Mouse (Mus musculus) spleen, postnatal 4 days (tissue): Measurements from ENCODE around the gene Scgb1a1.
"Not testable (repeated sequence)": the region's sequence is repeated elsewhere in the genome, so short reads cannot be mapped to it uniquely, and the experiment has no call there.

Source experiments
- DNase-seq, 2 experiments: peaks; one replicate each; pipeline ENCODE4 v3.0.0; 2022; ENCODE audit warnings: low spot score in 2 of 2

Gene Scgb1a1

DNA sequence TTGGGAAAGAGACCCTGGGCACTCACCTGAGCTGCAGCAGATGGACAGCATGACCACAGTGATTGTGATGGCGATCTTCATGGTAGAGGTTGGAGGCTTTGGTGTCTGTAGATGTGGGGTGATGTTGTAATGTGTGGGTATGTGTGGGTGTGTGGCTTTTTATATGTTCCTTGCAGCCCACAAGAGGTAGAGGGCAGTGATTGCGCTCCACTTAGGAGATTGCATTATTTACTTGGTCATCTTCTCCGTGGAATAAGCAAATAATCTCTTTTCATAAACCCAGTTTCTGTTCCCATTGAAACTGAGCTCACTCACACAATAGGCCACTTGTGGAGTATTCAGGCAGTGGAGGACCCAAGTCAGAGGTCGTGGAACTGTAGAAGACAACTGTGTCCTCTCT lies at the start of gene Scgb1a1:
Gene Scgb1a1 (minus strand): TSS at position 138 of the 400 bp plus-strand sequence.
- DNase-seq, result no peak

DNA sequence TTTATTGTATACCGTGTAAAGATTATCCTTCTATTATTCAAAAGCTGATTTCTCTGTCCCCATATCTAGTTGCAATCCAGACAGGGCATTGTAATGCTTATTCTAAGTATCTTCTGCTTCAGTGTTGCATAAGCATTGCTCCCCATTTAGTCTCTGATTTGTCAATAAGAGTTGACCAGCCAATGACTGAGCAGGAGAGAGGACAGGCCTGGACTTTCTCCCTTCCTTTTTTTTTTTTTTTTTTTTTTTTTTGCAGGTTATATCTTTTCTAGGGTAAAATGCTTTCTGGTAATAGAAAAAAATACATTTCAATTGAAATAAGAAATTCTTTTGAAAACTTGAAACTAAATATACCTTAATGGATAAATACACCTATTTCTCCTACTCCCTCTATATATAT lies 49.4 kb upstream of the Scgb1a1 start:
- no peak for DNase-seq

DNA sequence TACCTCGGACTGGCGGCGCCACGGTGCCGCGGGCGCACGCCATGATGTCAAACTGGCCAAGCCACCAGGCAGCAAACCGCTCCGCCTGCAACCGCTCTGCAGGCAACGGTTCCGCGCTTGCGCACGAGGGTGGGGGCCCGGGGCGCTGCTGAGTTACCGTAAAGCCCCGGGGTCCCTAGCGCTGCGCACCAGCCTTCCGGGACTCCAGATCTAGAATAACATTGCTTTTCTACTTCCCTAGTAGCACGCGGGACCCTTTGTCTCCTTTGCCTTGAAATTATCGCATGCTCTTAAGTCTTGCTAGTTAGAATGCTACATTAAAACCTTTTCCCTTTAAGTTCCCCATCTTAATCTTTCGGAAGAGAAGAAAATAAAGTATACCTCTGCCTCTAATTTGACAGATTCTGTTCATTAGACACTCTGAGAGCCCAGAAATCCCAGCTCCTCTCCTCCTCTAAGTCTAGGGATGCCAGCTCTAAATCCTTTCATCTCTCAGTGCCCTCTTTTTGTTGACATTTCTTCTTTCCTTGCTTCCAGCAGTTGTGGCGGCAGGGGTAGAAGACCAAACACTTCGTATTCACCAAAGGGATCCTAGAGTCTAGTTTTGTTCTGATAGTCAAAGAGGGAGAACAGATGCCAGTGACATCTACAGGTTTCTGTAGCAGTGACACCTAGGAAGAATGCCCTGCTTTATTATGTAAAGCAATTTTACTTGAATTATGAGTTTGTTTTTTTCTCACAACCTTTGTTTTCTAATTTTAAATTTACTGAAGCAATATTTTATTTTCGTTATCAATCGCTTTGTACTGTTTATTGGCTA lies 48.0 kb upstream of the Scgb1a1 start, which contains the start of gene Asrgl1:
Gene Asrgl1 (minus strand): TSS at position 125 of the 820 bp plus-strand sequence.
- peak; percentile 89 to 95 for DNase-seq

DNA sequence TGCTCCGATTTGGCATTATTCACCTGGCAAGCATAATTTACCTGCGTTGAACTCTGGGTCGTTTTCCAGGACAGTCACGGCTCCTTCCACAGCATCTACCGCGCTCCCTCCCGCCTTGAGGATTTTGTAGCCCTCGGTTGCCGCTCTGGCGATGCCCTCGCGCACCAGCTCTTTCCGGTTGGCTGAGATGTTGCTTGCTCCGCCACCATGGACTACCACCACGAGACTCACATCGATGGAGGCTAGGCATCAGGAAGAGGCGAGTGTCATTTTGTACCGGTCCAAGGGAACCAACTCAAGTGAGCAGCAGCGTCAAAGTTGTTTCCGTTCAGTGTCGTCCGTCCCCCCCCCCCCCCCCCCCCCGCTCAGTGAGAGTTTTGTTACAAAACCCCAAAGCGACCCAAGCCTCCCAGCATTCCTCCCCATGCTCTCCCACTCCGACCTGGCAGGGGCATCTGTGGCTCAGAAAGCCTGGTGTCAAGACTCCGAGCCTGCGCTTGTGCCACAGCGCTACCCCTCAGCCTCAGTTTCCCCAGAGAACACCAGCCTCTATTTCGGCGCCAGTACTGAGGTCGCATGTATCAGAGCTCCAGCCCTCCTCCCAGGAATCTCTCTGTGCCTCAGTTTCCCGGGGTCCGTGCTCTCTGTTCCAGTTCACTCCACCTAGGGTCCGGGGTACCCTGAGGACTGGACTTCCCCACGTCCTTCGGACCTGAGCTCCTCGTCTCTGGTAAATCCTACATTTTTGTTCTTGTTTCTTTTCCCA lies 47.2 kb upstream of the Scgb1a1 start:
- peak; percentile 28 to 73 for DNase-seq

DNA sequence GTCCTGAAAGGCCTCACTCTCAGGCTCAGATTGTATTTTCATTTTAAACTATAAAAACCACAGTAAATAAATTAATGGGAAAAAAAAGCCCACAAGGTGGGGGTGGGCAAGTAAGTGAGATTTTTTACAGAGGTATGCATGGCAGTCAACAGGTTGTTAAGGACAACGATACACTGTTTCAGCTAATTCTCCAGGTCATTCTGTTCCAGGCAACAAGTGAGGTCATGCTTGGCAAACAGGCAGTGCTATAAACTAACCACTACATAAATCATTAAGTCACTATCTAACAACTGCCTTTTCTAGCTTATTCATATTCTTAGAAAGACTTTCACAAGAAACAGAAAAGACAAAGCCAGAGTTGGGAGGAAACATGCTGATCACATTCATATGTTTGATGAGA lies 42.2 kb upstream of the Scgb1a1 start:
- DNase-seq, result no peak

DNA sequence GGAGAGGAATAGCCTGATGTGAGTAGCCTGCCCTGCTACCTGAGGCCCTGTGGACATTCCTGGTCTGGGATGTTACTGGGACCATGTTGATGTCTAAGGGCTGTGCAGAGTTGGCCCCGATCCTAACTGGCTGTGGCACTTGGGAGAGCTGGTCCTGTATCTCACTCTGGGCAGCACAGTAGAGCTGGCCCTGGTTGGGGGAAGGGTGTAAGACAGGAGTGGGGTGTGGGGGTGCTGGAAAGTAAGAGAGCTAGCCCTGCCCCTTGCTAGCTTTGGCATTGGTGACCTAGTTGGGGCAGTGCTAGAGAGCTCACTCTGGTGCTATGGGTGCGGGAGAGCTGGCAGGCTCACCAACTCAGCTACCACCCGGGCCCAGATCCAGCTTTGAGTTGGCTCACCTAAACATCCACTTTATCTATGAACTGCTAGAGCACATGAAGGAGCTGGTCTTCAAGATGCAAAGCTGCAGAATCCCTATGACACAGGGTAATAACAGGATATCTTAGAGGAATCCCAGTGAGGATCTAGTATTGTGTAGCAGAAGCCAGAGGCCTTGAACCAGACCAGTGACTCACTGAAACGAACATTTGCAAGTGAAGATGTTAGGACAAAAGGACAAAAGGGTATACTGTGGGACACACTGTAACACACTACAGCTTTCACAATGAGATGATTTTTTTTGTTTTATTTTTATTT lies 40.9 kb upstream of the Scgb1a1 start:
- no peak for DNase-seq

DNA sequence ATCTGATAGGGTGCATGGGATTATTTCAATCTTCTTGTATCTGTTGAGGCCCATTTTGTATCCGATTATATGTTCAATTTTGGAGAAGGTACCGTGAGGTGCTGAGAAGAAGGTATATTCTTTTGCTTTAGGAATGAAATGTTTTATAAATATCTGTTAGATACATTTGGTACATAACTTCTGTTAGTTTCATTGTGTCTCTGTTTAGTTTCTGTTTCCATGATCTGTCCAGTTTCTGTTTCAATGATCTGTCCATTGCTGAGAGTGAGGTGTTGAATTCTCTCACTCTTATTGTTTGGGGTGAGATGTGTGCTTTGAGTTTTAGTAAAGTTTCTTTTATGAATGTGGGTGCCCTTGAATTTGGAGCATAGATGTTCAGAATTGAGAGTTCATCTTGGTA lies 36.2 kb upstream of the Scgb1a1 start:
- DNase-seq, result not testable (repeated sequence)

DNA sequence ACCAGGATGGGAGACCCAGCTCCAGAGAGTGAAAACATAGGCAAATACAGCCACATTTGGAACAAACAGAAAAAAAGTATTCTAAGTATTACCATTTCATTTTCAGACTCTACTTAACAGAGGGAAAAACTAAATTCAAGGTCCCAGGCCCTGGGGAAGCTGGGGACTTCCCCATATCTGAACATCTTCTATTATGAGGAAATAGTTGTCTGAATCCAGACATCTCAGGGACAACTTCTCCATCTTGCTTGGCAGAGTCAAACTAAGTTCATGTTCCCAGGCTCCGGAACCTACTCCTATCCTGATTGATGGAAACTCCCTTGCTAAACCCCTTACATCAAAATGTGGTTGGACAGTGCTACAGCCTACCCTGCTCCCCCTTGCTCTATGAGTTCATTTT lies 34.6 kb upstream of the Scgb1a1 start:
- DNase-seq, result no peak

DNA sequence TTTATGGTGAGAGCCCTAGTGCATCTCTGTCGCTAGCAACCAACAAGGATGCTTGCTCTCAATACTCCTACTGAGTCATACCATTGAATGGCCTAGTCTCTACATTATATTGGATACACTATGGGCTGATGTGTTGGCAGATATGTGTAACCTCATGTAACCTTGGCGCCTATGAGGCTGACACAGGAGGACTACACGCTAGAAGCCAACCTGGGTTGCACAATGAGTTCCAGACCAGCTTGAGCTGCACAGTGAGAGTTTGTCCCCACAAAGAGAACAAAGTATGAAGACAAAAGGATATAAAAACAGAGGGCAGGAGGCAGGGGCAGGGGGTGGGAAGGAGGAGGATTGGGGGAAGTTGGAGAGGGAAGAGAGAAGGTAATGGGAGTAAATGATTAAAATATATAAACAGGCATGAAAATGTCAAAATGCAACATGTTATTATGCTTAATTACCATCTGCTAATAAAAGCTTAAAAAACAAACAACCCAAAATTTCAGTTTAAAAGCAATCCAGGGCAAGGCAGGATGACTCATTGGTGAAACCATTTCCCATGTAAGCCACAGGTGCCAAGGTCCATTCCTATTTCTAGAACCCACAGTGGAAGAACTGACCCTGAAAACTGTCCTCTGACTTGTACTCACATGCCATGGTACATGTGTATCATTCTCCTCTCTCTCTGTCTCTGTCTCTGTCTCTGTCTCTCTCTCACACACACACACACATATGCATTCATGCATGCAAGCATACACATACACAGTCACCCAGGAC lies 32.1 kb upstream of the Scgb1a1 start:
- no peak for DNase-seq

DNA sequence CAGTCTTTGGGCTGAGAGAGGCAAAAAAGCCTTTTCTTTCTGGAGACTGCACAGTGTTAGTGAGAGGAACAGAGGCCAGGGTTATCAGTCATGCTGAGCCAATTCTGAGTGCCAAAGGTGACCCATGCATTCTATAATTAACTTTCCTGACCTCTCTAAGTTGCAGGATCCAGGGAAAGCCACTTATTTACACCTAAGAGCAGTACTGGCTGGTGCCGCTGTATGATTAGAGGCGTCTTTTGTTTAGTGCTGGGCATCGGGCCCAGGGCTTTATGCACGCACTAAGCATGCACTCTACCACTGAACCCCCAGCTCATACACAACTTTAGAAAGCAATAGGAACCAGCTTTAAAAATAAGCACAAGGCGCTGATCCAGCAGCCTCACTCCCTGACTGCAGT lies 29.5 kb upstream of the Scgb1a1 start:
- DNase-seq, result no peak

DNA sequence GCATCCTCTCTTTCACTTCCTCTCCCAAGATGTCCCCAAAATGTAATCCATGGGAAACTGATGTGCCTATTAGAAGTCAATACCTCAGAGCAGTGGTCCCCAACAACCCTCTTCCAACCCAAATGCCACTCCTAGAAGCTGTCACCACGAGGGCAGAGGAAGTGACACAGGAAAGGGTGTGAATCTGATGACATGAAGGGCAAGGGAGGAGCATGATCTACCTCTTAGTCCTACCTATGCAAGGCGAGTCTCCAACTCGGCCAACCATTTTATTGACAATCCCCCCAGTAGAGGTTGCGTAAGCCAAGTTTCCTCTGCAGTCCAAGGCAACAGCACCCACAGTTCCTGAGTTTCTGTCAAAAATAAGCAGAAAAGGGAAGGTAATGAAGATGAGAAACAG lies 28.5 kb upstream of the Scgb1a1 start:
- DNase-seq, result no peak

DNA sequence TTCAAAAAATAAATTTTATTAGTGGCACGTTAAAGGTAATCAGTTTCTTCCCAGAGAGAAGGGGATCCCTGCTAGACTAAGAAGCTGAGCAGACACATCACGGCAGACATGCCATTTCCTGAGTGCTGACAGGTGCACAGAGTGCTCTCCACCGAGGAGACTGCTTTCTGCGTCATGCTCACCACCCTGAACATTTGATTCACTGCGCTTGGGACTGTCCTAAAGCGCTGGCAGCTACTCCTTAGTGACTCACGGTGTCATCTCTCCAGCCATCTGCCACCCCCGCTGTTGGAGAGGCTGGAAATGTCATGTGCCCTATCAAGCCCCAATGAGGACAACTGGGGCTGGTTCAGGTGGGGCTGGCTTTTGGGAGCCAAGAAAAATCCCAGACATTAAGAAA lies 24.3 kb upstream of the Scgb1a1 start:
- DNase-seq, result no peak

DNA sequence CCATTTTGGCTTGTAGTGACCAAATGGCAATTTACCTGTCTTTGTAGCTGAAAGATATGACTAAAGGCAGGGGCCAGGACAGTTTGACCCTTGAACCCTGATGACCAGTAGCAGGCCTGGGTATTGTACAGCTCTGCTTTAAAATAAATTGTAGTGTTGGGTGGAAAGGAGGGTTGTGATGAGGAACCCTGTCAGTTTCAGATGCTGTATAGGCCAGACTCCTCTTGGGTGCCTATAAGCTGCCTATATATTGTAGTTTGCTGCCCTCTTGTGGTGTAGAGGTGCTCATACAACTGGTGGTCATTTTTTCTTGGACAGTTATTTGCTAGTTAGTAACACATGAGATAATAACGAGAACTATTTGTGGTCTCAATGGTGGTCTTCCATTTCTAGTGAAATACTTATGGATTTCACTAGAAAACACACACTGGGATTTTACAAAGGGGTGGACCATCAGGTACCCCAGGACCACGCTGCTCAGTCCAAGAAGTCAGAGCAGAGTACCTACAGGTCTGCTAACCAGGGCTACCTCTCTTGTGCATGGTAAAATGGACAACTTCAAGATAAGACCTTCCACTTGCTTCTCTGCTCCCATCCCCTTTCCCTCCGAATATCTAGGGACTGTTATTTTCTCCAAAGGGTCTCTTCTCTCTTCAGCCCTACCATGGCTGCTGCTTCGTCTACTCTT lies 22.6 kb upstream of the Scgb1a1 start:
- peak in 1 of 2 experiments; percentile 37 for DNase-seq

DNA sequence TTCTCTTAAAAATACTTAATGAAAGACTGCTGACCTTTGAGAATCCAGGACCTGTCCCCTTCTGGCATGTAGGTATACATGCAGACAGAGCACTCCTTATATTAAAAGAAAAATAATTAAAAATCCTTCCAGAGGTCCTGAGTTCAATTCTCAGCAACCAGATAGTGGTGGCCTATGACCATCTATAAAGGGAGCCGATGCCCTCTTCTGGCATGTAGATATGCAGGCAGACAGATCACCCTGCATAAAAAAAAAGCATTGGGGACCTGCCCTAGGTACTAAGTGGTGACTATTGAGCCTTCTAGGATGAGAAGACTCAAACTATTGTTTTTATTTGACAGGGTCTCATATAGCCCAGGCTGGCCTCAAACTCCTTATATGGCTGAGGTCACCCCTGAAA lies 20.8 kb upstream of the Scgb1a1 start:
- no peak for DNase-seq

DNA sequence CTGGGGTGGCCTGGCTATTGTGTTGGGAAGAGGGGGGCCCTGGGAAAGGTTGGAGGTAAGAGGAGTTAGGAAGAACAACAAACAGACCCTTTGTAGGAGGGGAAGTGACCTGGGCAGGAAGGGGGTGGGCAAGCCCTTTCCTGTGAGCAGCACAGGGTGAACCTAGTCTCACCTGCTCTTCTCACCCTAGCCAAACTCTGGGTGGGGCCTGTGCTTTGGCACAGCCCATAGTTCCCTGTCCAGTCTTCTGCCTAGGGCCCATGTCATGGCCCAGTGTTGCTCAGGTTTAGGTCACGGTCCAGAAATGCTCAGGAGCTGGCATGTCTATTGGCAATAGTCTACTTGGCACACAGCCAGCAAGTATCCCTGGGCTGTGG lies 19.6 kb upstream of the Scgb1a1 start:
- DNase-seq, result no peak

DNA sequence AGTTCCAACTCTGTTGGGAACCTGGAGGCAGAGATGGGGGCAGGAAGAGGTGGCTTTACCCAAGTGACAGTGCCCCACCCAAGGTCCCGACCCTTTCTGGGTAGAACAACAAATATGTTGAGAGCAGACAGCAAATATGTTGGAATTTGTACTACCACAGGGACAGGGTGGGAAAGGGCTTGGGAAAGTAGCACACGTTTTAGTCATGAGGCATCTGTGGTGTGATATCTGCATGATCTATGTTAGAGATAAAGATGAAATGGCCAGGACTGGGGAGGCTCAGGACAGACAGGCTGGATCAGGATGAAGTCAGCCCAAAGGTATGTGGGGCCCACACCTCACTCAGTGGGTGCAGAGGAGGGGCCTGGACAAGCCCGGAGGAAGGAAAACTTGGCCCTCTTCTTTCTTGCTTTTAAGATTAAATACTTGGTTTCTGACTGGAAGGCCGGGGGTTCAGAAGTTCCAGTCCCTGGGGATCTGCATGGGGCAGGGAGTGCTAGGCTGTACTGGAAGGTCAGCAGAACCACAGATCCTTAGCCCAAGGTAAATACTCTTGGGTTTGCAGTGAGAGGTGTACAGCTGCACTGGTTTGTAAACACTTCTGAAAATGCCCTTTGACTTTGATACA lies 19.1 kb upstream of the Scgb1a1 start:
- no peak for DNase-seq

DNA sequence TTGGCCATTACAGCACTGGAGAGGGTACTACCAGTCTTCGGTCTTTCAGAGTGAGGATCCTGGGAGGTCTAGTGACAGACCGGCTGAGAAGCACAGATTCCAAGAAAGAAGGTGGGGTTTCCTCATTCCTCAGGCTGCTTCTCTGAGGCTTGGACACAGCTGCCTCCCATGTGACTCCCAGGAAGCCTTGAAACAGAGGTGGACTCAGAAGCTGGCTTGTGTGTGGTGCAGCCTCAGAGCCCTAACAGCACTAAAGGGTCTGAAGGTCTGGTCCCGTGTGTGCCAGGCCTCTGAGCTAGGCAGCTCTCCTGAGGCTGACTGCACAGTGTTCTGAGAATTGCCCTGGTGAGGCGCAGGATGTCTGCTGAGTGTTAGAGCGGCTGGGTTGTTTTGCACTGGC lies 18.3 kb upstream of the Scgb1a1 start:
- no peak for DNase-seq

DNA sequence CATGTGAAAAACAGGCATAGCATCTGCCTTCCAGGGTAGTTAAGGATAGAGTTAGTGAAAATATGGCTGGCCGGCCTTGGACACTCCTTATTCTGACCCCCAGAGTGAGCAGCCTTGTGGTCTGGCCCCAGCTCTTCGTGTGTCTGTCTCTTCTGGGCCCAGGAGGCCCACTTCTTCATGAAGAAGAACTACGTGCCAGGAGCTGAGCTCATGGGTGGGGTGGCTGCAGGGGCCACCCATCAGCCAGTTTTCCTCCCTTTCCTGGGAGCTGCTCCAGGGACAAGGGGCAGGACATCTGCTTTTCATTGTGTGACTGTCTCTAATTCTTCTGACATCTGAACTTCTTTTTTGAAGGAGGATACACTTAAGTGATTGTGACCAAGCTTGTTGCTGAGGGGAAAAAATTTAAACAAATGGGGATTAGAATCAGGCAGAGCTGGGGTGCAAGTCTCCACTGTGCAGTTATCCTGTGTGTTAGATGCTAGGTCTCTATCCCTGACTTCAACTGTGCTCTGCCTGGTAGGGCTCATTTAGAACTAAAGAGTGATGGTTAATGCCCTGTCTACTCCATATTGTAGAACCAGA lies 17.4 kb upstream of the Scgb1a1 start:
- no peak for DNase-seq

DNA sequence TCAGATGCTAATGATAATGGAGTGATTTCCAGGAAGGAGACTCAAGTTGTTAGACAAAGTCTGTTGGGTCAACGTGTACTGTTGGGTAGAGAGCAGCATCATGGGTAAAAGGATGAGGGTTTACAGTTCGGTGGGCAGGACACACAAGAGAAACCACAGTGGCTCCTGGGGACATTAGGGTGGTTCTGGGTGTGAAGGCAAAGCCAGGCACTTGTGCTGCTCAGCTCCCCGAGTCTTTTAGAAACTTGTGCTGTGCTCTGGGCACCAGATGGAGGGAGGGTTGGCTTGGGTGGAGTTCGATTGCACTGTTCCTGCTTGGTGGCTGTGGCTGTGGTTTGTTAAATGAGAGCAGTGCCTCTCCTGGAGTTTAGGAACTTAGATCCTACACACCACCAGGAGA lies 16.2 kb upstream of the Scgb1a1 start:
- no peak for DNase-seq

DNA sequence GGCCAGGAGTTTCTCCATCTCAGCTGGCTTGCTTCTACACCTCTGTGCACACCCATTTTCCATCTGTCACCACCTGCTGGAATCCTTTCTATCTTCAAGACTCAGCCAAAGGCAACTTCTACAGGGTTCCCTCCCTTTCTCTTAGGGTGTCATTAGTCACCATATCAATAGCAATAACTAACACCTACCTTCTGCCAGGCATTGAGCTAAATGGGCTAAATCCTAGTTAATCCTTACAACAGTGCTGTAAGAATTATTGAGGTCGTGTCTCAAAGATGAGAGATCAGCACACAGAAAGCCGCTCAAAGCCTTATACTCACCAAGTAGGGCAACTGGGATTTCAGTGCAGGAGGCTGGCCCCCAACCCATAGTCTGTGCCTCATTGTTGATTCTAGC lies 13.3 kb upstream of the Scgb1a1 start:
- no peak for DNase-seq
